Mouse (Mus musculus) bone marrow, adult 2 months (tissue): ENCODE measurements around the gene Col5a3.

Experiments
- CTCF ChIP-seq: fragments of 200-500 bp; IDR thresholded peaks from 2 replicates; pipeline ENCODE4 v1.5.1; 2011; ENCODE audit warnings: low read length, control low read depth; ENCODE audit not compliant: control insufficient read depth, insufficient read depth
- POLR2A ChIP-seq: fragments of 200-500 bp; IDR thresholded peaks from 2 replicates; pipeline ENCODE4 v1.6.1; 2011; ENCODE audit warnings: low read depth, mild to moderate bottlenecking, control low read depth, low read length, borderline replicate concordance; ENCODE audit not compliant: control insufficient read depth

DNA sequence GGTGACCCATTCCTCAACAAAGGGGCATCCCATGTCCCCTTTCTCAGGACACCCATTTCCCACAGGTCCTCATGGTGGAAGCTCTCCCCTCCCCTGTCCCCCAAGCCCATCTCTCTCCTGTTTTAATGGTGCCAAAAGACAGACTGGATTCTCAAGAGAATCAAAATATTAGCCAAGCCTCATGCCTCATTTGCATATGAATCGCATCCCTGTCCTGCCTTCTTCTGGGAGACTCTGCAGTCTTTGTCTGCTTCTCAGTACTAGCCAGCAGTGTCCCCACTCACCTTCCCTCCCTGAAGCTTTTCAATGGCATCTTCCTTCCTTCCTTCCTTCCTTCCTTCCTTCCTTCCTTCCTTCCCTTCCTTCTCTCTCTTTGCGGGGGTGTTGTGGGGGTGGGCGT, 67.2 kb downstream of the Col5a3 start:
- TF ChIP-seq CTCF (no peak), POLR2A (no peak)
